Mouse (Mus musculus) heart, embryonic 16.5 days (tissue): ENCODE measurements at regions not wholly inside any gene's neighbourhood (a gene's known extent, or its start where the extent isn't known, plus 50 kb on each side); places are given as distances from the start of the nearest gene placed in this dataset.

ENCODE experiments used
- ATAC-seq: fragments of 200-750 bp; cut with Nextera tagmentation; replicated peaks from 2 replicates; pipeline ENCODE4 v1.8.0; 2017; ENCODE audit warnings: moderate number of reproducible peaks; ENCODE audit not compliant: insufficient read depth, low FRiP score; ENCODE audit errors: extremely low read depth
- H3K27ac ChIP-seq: fragments of 300-500 bp; sonication (generic); 2 replicates; pipeline ENCODE4 v1.5.1; 2014; ENCODE audit warnings: mild to moderate bottlenecking, low read length, control low read depth, moderate library complexity
- H3K27me3 ChIP-seq: fragments of 300-500 bp; sonication (generic); 2 replicates; pipeline ENCODE4 v1.6.1; 2014; ENCODE audit warnings: low read length, mixed read lengths; ENCODE audit not compliant: control insufficient read depth, insufficient read depth
- H3K36me3 ChIP-seq: fragments of 300-500 bp; sonication (generic); 2 replicates; pipeline ENCODE4 v1.6.1; 2014; ENCODE audit not compliant: control insufficient read depth, insufficient read depth
- H3K4me1 ChIP-seq: fragments of 300-500 bp; sonication (generic); 2 replicates; pipeline ENCODE4 v1.6.1; 2014; ENCODE audit warnings: low read length, mixed read lengths; ENCODE audit not compliant: control insufficient read depth, insufficient read depth
- H3K4me2 ChIP-seq: fragments of 300-500 bp; sonication (generic); 2 replicates; pipeline ENCODE4 v1.6.1; 2014; ENCODE audit warnings: low read depth, mild to moderate bottlenecking, control low read depth, low read length
- H3K4me3 ChIP-seq: fragments of 300-500 bp; sonication (generic); 2 replicates; pipeline ENCODE4 v1.5.1; 2014; ENCODE audit warnings: mild to moderate bottlenecking, control low read depth, low read length
- H3K9ac ChIP-seq: fragments of 300-500 bp; sonication (generic); 2 replicates; pipeline ENCODE4 v1.6.1; 2014; ENCODE audit warnings: low read length, control low read depth
- H3K9me3 ChIP-seq: fragments of 300-500 bp; sonication (generic); replicated peaks from 2 replicates; pipeline ENCODE4 v1.6.1; 2016; ENCODE audit warnings: low read length; ENCODE audit not compliant: control insufficient read depth
- WGBS: fragments of 180-500 bp; shearing (Covaris S2); extraction: QIAGEN DNeasy Blood & Tissue Kit; methylation state at CpG from one replicate; pipeline ENCODE4 v1.1.7; 2014; 5-methylcytosine and 5-hydroxymethylcytosine counted together

GRCm38 (mm10) chr1:39047316-39047715 lies 61.9 kb downstream of the Pdcl3 start:
- no peaks in the 10 kb centered on the region for H3K27me3 ChIP-seq
- H3K36me3 ChIP-seq = no peaks in the 10 kb centered on the region
- H3K9me3 ChIP-seq = peaks cover 17% of the 10 kb centered on the region
- ATAC-seq = no peak
- H3K4me2 ChIP-seq = no peak overlapping the region
- H3K4me3 ChIP-seq = no peak overlapping the region
- no peak overlapping the region for H3K27ac ChIP-seq
- no peaks in the 10 kb centered on the region for H3K4me1 ChIP-seq
- no peak overlapping the region for H3K9ac ChIP-seq
- WGBS = 92% methylated on average over 6 of the region's 6 CpGs

GRCm38 (mm10) chr1:39057304-39057703 lies 71.9 kb downstream of the Pdcl3 start:
- Histone ChIP-seq H3K9ac (no peak overlapping the region), H3K36me3 (no peaks in the 10 kb centered on the region), H3K27me3 (no peaks in the 10 kb centered on the region), H3K4me1 (no peaks in the 10 kb centered on the region), H3K27ac (no peak overlapping the region), H3K4me3 (no peak overlapping the region), H3K9me3 (no peaks in the 10 kb centered on the region), H3K4me2 (no peak overlapping the region)
- WGBS = 86% methylated on average over 6 of the region's 6 CpGs
- ATAC-seq = no peak

GRCm38 (mm10) chr1:39062509-39062908 lies 77.1 kb downstream of the Pdcl3 start:
- Histone ChIP-seq H3K4me3 (no peak overlapping the region), H3K4me2 (no peak overlapping the region), H3K9me3 (no peaks in the 10 kb centered on the region), H3K36me3 (no peaks in the 10 kb centered on the region), H3K27ac (no peak overlapping the region), H3K27me3 (no peaks in the 10 kb centered on the region), H3K9ac (no peak overlapping the region), H3K4me1 (no peaks in the 10 kb centered on the region)
- WGBS = 91% methylated on average over 6 of the region's 6 CpGs
- no peak for ATAC-seq

GRCm38 (mm10) chr1:39063666-39064385 lies 78.4 kb downstream of the Pdcl3 start:
- H3K27me3 ChIP-seq = no peaks in the 10 kb centered on the region
- no peak overlapping the region for H3K4me2 ChIP-seq
- H3K27ac ChIP-seq = no peak overlapping the region
- 51% methylated on average over 13 of the region's 13 CpGs for WGBS
- H3K9me3 ChIP-seq = no peaks in the 10 kb centered on the region
- no peak for ATAC-seq
- H3K36me3 ChIP-seq = no peaks in the 10 kb centered on the region
- no peaks in the 10 kb centered on the region for H3K4me1 ChIP-seq
- H3K9ac ChIP-seq = no peak overlapping the region
- H3K4me3 ChIP-seq = no peak overlapping the region

GRCm38 (mm10) chr1:39064781-39065180 lies 79.4 kb downstream of the Pdcl3 start:
- WGBS = 81% methylated on average over 3 of the region's 3 CpGs
- no peak overlapping the region for H3K4me2 ChIP-seq
- ATAC-seq = no peak
- H3K9ac ChIP-seq = no peak overlapping the region
- no peaks in the 10 kb centered on the region for H3K27me3 ChIP-seq
- H3K4me3 ChIP-seq = no peak overlapping the region
- H3K36me3 ChIP-seq = no peaks in the 10 kb centered on the region
- no peaks in the 10 kb centered on the region for H3K9me3 ChIP-seq
- H3K4me1 ChIP-seq = no peaks in the 10 kb centered on the region
- H3K27ac ChIP-seq = no peak overlapping the region

GRCm38 (mm10) chr1:39067901-39068300 lies 82.5 kb downstream of the Pdcl3 start:
- WGBS = 52% methylated on average over 3 of the region's 3 CpGs
- ATAC-seq = no peak
- Histone ChIP-seq H3K9me3 (no peaks in the 10 kb centered on the region), H3K4me1 (0 out of 2 replicates have a peak, but pooled peaks cover under 1% of the 10 kb centered on the region), H3K9ac (no peak overlapping the region), H3K4me2 (no peak overlapping the region), H3K27ac (no peak overlapping the region), H3K27me3 (no peaks in the 10 kb centered on the region), H3K4me3 (no peak overlapping the region), H3K36me3 (no peaks in the 10 kb centered on the region)

- Histone ChIP-seq H3K4me3 (no peak overlapping the region), H3K4me1 (0 out of 2 replicates have a peak, but pooled peaks cover 2% of the 10 kb centered on the region), H3K4me2 (no peak overlapping the region), H3K9me3 (no peaks in the 10 kb centered on the region), H3K36me3 (no peaks in the 10 kb centered on the region), H3K9ac (no peak overlapping the region), H3K27me3 (no peaks in the 10 kb centered on the region), H3K27ac (no peak overlapping the region)
- WGBS = 54% methylated on average over 11 of the region's 11 CpGs
- no peak for ATAC-seq
These were observed 83.8 kb downstream of the Pdcl3 start for GRCm38 (mm10) chr1:39069086-39069655.

GRCm38 (mm10) chr1:39069676-39070075 lies 84.3 kb downstream of the Pdcl3 start:
- Histone ChIP-seq H3K4me2 (no peak overlapping the region), H3K27ac (no peak overlapping the region), H3K4me3 (no peak overlapping the region), H3K9me3 (no peaks in the 10 kb centered on the region), H3K36me3 (no peaks in the 10 kb centered on the region), H3K4me1 (0 out of 2 replicates have a peak, but pooled peaks cover 2% of the 10 kb centered on the region), H3K9ac (no peak overlapping the region), H3K27me3 (no peaks in the 10 kb centered on the region)
- whole genome bisulfite sequencing = 74% methylated on average over 7 of the region's 7 CpGs
- no peak for ATAC-seq

- 76% methylated on average over 5 of the region's 5 CpGs for WGBS
- ATAC-seq = no peak
- H3K27me3 ChIP-seq = no peaks in the 10 kb centered on the region
- H3K4me1 ChIP-seq = 0 out of 2 replicates have a peak, but pooled peaks cover 2% of the 10 kb centered on the region
- H3K4me2 ChIP-seq = no peak overlapping the region
- H3K36me3 ChIP-seq = no peaks in the 10 kb centered on the region
- H3K27ac ChIP-seq = no peak overlapping the region
- no peak overlapping the region for H3K9ac ChIP-seq
- no peak overlapping the region for H3K4me3 ChIP-seq
- H3K9me3 ChIP-seq = no peaks in the 10 kb centered on the region; the same call in 1 of the 2 replicates
These were observed 90.6 kb downstream of the Pdcl3 start for GRCm38 (mm10) chr1:39075966-39076365.
